Mouse (Mus musculus) CH12.LX (cell line): Measurements from ENCODE around the gene Ccdc81. TPM values are rescaled to one million over a fixed set of nuclear protein-coding genes. Genes with fewer than 3 reads are reported as not detected.
A peak's percentile ranks its signal among the peaks of the same experiment; 100 is the strongest.

Source experiments
- DNase-seq: peaks from one replicate; pipeline ENCODE4 v3.0.0-alpha.2; 2013; ENCODE audit errors: extremely low read depth
- H3K27ac ChIP-seq: 2 replicates; pipeline ENCODE4 v1.5.1; 2012; ENCODE audit warnings: low read depth, mild to moderate bottlenecking, control low read depth, moderate library complexity; ENCODE audit not compliant: insufficient read depth
- H3K27me3 ChIP-seq: replicated peaks from 2 replicates; pipeline ENCODE3; 2012; ENCODE audit warnings: inconsistent platforms
- H3K36me3 ChIP-seq, 2 experiments: replicated peaks in 1 of 2; 2 replicates each; pipeline versions ENCODE3 to v1.6.1; 2012; ENCODE audit warnings: inconsistent platforms in 1 of 2, low read length in 1 of 2, mild to moderate bottlenecking in 1 of 2, mixed read lengths in 1 of 2, moderate library complexity in 1 of 2; ENCODE audit not compliant: control insufficient read depth in 1 of 2, insufficient read depth in 1 of 2
- H3K4me1 ChIP-seq, 2 experiments: 2 replicates each; pipeline ENCODE4 v1.6.1; 2012; ENCODE audit warnings: inconsistent platforms in 1 of 2, moderate library complexity in 1 of 2; ENCODE audit not compliant: insufficient read depth in 2 of 2, control insufficient read depth in 1 of 2
- H3K4me2 ChIP-seq: 2 replicates; pipeline ENCODE4 v1.6.1; 2012; ENCODE audit warnings: low read depth, mild to moderate bottlenecking, control low read depth; ENCODE audit not compliant: poor library complexity, insufficient read depth, severe bottlenecking
- H3K4me3 ChIP-seq, 3 experiments: fragments of 150-350 bp in 1 of 3; sonication (generic) in 1 of 3; replicated peaks in 1 of 3; 2 replicates each; pipeline versions ENCODE3 to v1.5.1; 2011 to 2012; ENCODE audit warnings: low read depth in 2 of 3, low read length in 2 of 3, mild to moderate bottlenecking in 2 of 3, moderate library complexity in 2 of 3, control low read depth in 1 of 3, improper control_type of control experiment in 1 of 3, inconsistent platforms in 1 of 3, mixed read lengths in 1 of 3; ENCODE audit not compliant: poor library complexity in 1 of 3
- H3K79me2 ChIP-seq: replicated peaks from 2 replicates; pipeline ENCODE4 v1.6.1; 2012; ENCODE audit warnings: mild to moderate bottlenecking, moderate library complexity; ENCODE audit not compliant: control insufficient read depth, poor library complexity, insufficient read depth, severe bottlenecking; ENCODE audit errors: extremely low read depth
- H3K9ac ChIP-seq: 2 replicates; pipeline ENCODE4 v1.6.1; 2012; ENCODE audit warnings: low read depth, mild to moderate bottlenecking, control low read depth, moderate library complexity; ENCODE audit not compliant: insufficient read depth
- H3K9me3 ChIP-seq: replicated peaks from 2 replicates; pipeline ENCODE3; 2012; ENCODE audit warnings: low read length, inconsistent platforms, mixed read lengths
- BHLHE40 ChIP-seq: IDR thresholded peaks from 2 replicates; pipeline ENCODE4 v1.6.1; 2011; ENCODE audit warnings: mild to moderate bottlenecking, low read depth, low read length, improper control_type of control experiment
- CHD1 ChIP-seq: IDR thresholded peaks from 2 replicates; pipeline ENCODE4 v1.6.1; 2012; ENCODE audit warnings: low read depth, low read length, improper control_type of control experiment, inconsistent platforms
- CTCF ChIP-seq, 2 experiments: IDR thresholded peaks in 1 of 2; conservative IDR thresholded peaks in 1 of 2; 2 replicates each; pipeline ENCODE4 v1.5.1; 2011 to 2012; ENCODE audit warnings: low read depth in 2 of 2, low read length in 2 of 2, improper control_type of control experiment in 1 of 2, inconsistent platforms in 1 of 2, mild to moderate bottlenecking in 1 of 2, moderate library complexity in 1 of 2
- E2F4 ChIP-seq: IDR thresholded peaks from 2 replicates; pipeline ENCODE4 v1.6.1; 2011; ENCODE audit warnings: low read depth, low read length, improper control_type of control experiment; ENCODE audit not compliant: insufficient replicate concordance
- ELF1 ChIP-seq: IDR thresholded peaks from 2 replicates; pipeline ENCODE4 v1.6.1; 2014; ENCODE audit warnings: low read depth, mild to moderate bottlenecking, inconsistent platforms, low read length, improper control_type of control experiment
- EP300 ChIP-seq: IDR thresholded peaks from 2 replicates; pipeline ENCODE4 v1.6.1; 2011; ENCODE audit warnings: low read length, improper control_type of control experiment
- GABPA ChIP-seq: IDR thresholded peaks from 2 replicates; pipeline ENCODE4 v1.6.1; 2012; ENCODE audit warnings: low read depth, low read length, improper control_type of control experiment, inconsistent platforms; ENCODE audit not compliant: insufficient replicate concordance
- HCFC1 ChIP-seq: IDR thresholded peaks from 2 replicates; pipeline ENCODE4 v1.6.1; 2012; ENCODE audit warnings: low read depth, mild to moderate bottlenecking, inconsistent platforms, low read length, improper control_type of control experiment
- JUN ChIP-seq: IDR thresholded peaks from 2 replicates; pipeline ENCODE4 v1.6.1; 2011; ENCODE audit warnings: low read depth, mild to moderate bottlenecking, low read length, improper control_type of control experiment, moderate library complexity; ENCODE audit not compliant: insufficient read depth
- JUND ChIP-seq: conservative IDR thresholded peaks from 2 replicates; pipeline ENCODE4 v1.6.1; 2011; ENCODE audit warnings: low read depth, low read length, improper control_type of control experiment
- KAT2A ChIP-seq: IDR thresholded peaks from 2 replicates; pipeline ENCODE4 v1.6.1; 2012; ENCODE audit warnings: low read length, improper control_type of control experiment, inconsistent platforms; ENCODE audit not compliant: insufficient replicate concordance
- MAFK ChIP-seq: IDR thresholded peaks from 2 replicates; pipeline ENCODE4 v1.6.1; 2011; ENCODE audit warnings: low read length, improper control_type of control experiment; ENCODE audit not compliant: insufficient replicate concordance
- MAX ChIP-seq: IDR thresholded peaks from 2 replicates; pipeline ENCODE4 v1.6.1; 2011; ENCODE audit warnings: low read length, improper control_type of control experiment
- MAZ ChIP-seq: IDR thresholded peaks from 2 replicates; pipeline ENCODE4 v1.6.1; 2012; ENCODE audit warnings: low read depth, mild to moderate bottlenecking, inconsistent platforms, low read length, improper control_type of control experiment, moderate library complexity
- MEF2A ChIP-seq: IDR thresholded peaks from 2 replicates; pipeline ENCODE4 v1.6.1; 2014; ENCODE audit warnings: low read depth, mild to moderate bottlenecking, inconsistent platforms, low read length, improper control_type of control experiment, borderline replicate concordance
- MXI1 ChIP-seq: IDR thresholded peaks from 2 replicates; pipeline ENCODE4 v1.6.1; 2011; ENCODE audit warnings: mild to moderate bottlenecking, low read depth, low read length, improper control_type of control experiment
- NELFE ChIP-seq: IDR thresholded peaks from 2 replicates; pipeline ENCODE4 v1.6.1; 2011; ENCODE audit warnings: low read depth, low read length, improper control_type of control experiment
- NRF1 ChIP-seq: IDR thresholded peaks from 2 replicates; pipeline ENCODE4 v1.6.1; 2014; ENCODE audit warnings: low read depth, mild to moderate bottlenecking, inconsistent platforms, low read length, improper control_type of control experiment, moderate library complexity
- PAX5 ChIP-seq: IDR thresholded peaks from 2 replicates; pipeline ENCODE4 v1.6.1; 2012; ENCODE audit warnings: low read length, inconsistent platforms, mixed read lengths
- POLR2AphosphoS2 ChIP-seq: IDR thresholded peaks from 2 replicates; pipeline ENCODE4 v1.6.1; 2011; ENCODE audit warnings: low read depth, low read length, improper control_type of control experiment
- RCOR1 ChIP-seq: conservative IDR thresholded peaks from 2 replicates; pipeline ENCODE4 v1.6.1; 2012; ENCODE audit warnings: low read depth, mild to moderate bottlenecking, inconsistent platforms, low read length, improper control_type of control experiment
- SIN3A ChIP-seq: IDR thresholded peaks from 2 replicates; pipeline ENCODE4 v1.6.1; 2012; ENCODE audit warnings: low read length, improper control_type of control experiment, inconsistent platforms
- SMC3 ChIP-seq: IDR thresholded peaks from 2 replicates; pipeline ENCODE4 v1.6.1; 2011; ENCODE audit warnings: low read depth, low read length, improper control_type of control experiment
- TBP ChIP-seq: conservative IDR thresholded peaks from 2 replicates; pipeline ENCODE4 v1.6.1; 2011; ENCODE audit warnings: low read depth, low read length, improper control_type of control experiment
- TCF12 ChIP-seq: IDR thresholded peaks from 2 replicates; pipeline ENCODE4 v1.6.1; 2014; ENCODE audit warnings: low read depth, mild to moderate bottlenecking, inconsistent platforms, low read length, improper control_type of control experiment
- UBTF ChIP-seq: IDR thresholded peaks from 2 replicates; pipeline ENCODE4 v1.6.1; 2012; ENCODE audit warnings: low read depth, mild to moderate bottlenecking, inconsistent platforms, low read length, improper control_type of control experiment, moderate library complexity
- USF1 ChIP-seq: IDR thresholded peaks from 2 replicates; pipeline ENCODE4 v1.6.1; 2014; ENCODE audit warnings: low read depth, mild to moderate bottlenecking, inconsistent platforms, low read length, improper control_type of control experiment
- ZC3H11A ChIP-seq: IDR thresholded peaks from 2 replicates; pipeline ENCODE4 v1.6.1; 2012; ENCODE audit warnings: low read depth, mild to moderate bottlenecking, inconsistent platforms, low read length, improper control_type of control experiment
- ZKSCAN1 ChIP-seq: IDR thresholded peaks from 2 replicates; pipeline ENCODE4 v1.6.1; 2012; ENCODE audit warnings: low read depth, inconsistent platforms, low read length, improper control_type of control experiment, borderline replicate concordance
- ZMIZ1 ChIP-seq: IDR thresholded peaks from 2 replicates; pipeline ENCODE4 v1.6.1; 2012; ENCODE audit warnings: low read depth, mild to moderate bottlenecking, inconsistent platforms, low read length, improper control_type of control experiment
- ZNF384 ChIP-seq: IDR thresholded peaks from 2 replicates; pipeline ENCODE4 v1.6.1; 2012; ENCODE audit warnings: low read depth, low read length, improper control_type of control experiment, inconsistent platforms
- dilution Hi-C: fragments of 300-500 bp; cut with MboI; formaldehyde crosslinking; loops from 2 replicates; pipeline ENCODE4 v1.14.3; 2020; ENCODE audit warnings: low sequenced_read_pairs; ENCODE audit not compliant: extremely low pct_unique_long_range_greater_than_20kb, extremely low pct_ligation_motif_present
- in situ Hi-C: fragments of 300-500 bp; cut with MboI; formaldehyde crosslinking; loops from 3 replicates; pipeline ENCODE4 v1.14.3; 2019; ENCODE audit warnings: low sequenced_read_pairs, low pct_ligation_motif_present, low pct_unique_long_range_greater_than_20kb, mixed read lengths
- polyA plus RNA-seq: library from polyadenylated mRNA; unstranded; fragments of >175 nt; gene quantifications from 2 replicates; pipeline ENCODE4 v1.2.1, GENCODE M21; 2012; ENCODE audit warnings: low read depth; ENCODE audit not compliant: insufficient read length
- total RNA-seq, 2 experiments: library from RNA; depleted of rRNA; stranded (reverse); fragments of 300-350 nt in 1 of 2; fragments of >200 nt in 1 of 2; gene quantifications; 2 replicates each; pipeline ENCODE4 v1.2.3; 2012 to 2014

Ccdc81 gene
- total and polyA plus RNA-seq, 3 experiments: not detected

DNA sequence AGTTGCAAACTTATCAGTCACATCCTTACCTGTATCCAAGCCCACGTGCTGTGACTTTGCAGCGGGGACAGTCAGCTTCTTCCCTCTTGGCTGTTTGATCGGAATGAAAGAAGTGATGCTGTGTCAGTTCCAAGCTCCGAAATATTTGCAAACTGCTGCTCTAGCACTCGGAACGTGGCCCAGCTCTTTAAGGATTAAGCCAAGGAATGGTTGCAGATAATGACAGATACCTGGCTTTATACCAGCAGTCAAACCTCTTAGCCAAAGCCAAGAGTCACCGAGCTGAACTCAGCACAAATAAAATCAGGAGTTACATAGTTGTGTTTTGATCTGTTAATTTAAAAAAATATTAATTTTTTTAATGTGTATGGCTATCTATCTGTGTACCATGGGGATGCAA, 44.6 kb upstream of the Ccdc81 start:
- dilution Hi-C loops (no loop called here), in situ Hi-C loops (no loop called here)
- H3K27me3 ChIP-seq: no peaks in the 10 kb centered on the region

DNA sequence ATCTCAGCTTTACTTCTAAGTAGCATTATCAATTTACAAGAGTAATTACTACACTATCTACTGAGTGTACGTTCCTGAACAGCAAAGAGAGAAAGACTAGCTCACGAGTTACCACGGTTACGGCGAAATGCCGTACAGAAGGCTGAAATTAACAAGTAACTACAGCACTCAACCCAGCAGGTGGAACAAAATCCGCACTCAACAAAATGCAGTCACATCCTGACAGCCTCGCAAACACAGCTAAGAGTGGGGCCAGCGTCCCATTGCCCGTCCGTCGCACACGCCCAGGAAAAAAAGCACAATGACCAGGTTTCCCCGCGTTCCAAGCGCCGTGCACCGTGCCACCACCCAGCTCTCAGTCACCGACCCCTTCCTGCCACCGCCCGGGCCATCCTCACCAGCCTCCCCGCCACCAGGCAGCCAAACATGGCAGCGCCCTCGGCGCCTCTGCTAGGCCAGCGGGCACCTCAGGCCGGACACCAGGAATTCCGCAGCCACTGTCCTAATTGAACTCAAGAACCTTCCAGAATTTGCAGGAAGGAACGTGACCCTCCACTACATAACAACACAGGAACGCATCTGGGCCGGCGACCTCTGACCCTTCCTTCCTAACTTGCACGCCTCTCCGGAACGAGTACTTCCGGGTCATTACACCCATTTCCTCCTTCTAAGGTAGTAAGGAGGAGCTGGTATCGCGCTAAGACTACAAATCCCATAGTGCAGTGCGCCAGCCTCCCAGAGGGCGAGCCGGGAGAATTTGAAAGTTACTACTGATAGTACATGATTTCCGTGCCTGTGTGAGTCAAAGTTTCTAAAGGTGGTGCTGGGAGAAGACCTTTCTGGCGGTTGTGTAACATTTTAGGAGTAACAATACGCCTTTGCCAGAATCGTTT, 37.4 kb upstream of the Ccdc81 start, which contains the start of gene Hikeshi:
Gene Hikeshi, minus strand, starts transcription at position 634 of the 893 bp plus-strand sequence.
- peaks cover 23% of the 10 kb centered on the region for H3K79me2 ChIP-seq
- H3K4me3 ChIP-seq: peak within 1 kb of the TSS; percentile 92 to 98 (median 97)
- H3K36me3 ChIP-seq: peaks cover 0 to 3% of the 10 kb centered on the region in 2 experiments
- peak; percentile 99 for DNase-seq
- peak within 1 kb of the TSS; percentile 33 for H3K27ac ChIP-seq
- H3K9me3 ChIP-seq: no peaks in the 10 kb centered on the region
- H3K27me3 ChIP-seq: no peaks in the 10 kb centered on the region
- H3K4me1 ChIP-seq: peaks cover 0 to 20% of the 10 kb centered on the region in 2 experiments; a peak in 2 of 4 replicates
- peak within 1 kb of the TSS; percentile 60 for H3K9ac ChIP-seq
- dilution Hi-C loops (no loop called here), in situ Hi-C loops (no loop called here)
- H3K4me2 ChIP-seq: peak within 1 kb of the TSS; percentile 90
- TF ChIP-seq KAT2A (peak; percentile 97), SIN3A (peak; percentile 99), POLR2AphosphoS2 (peak; percentile 84; the same call in 1 of the 2 replicates), MEF2A (0 out of 2 replicates have a peak, but pooled peaks have one; percentile 37), TCF12 (peak; percentile 72), JUN (no peak), JUND (0 out of 2 replicates have a peak, but pooled peaks have one; percentile 49), HCFC1 (peak; percentile 98), CTCF (conservative IDR thresholded peaks at IDR 0.05 in 1 of 2, IDR thresholded peaks at IDR 0.05 in 1 of 2; ENCODE audit: low read depth in 2 of 2, low read length in 2 of 2) (no peak), MXI1 (peak; percentile 93), ZC3H11A (no peak), TBP (peak; percentile 89), EP300 (no peak), ZMIZ1 (peak; percentile 62; the same call in 1 of the 2 replicates), USF1 (no peak), NELFE (peak; percentile 85), E2F4 (peak; percentile 97), MAFK (no peak), GABPA (peak; percentile 60; the same call in 1 of the 2 replicates), CHD1 (0 out of 2 replicates have a peak, but pooled peaks have one; percentile 33), RCOR1 (peak; percentile 52; the same call in 1 of the 2 replicates), BHLHE40 (peak; percentile 74), ZNF384 (no peak), ZKSCAN1 (no peak), ELF1 (peak; percentile 96), SMC3 (no peak), NRF1 (peak; percentile 32; the same call in 1 of the 2 replicates), MAZ (peak; percentile 52; the same call in 1 of the 2 replicates)

More for the DNA sequence above, 44.6 kb upstream of the Ccdc81 start:
- Histone ChIP-seq H3K9me3 (no peaks in the 10 kb centered on the region), H3K4me2 (no peak overlapping the region), H3K9ac (no peak overlapping the region), H3K36me3 (no peaks in the 10 kb centered on the region)
- no peak for TF ChIP-seq SIN3A
- no peak for TF ChIP-seq MAX
- TF ChIP-seq KAT2A: no peak
- TF ChIP-seq PAX5: no peak
- TF ChIP-seq BHLHE40: no peak
- TF ChIP-seq UBTF: no peak
- TF ChIP-seq, all 38 proteins: peak for 0
- H3K4me3 ChIP-seq: no peak overlapping the region
- DNase-seq: no peak
- H3K27ac ChIP-seq: no peak overlapping the region
- H3K79me2 ChIP-seq: no peaks in the 10 kb centered on the region
- H3K4me1 ChIP-seq: no peaks in the 10 kb centered on the region
